Mouse (Mus musculus) ES-E14 (cell line): ENCODE measurements at regions not wholly inside any gene's neighbourhood (a gene's known extent, or its start where the extent isn't known, plus 50 kb on each side); places are given as distances from the start of the nearest gene placed in this dataset.

Experiments
- HCFC1 ChIP-seq: IDR thresholded peaks from 2 replicates; pipeline ENCODE4 v1.6.1; 2012; ENCODE audit warnings: low read length, inconsistent platforms, borderline replicate concordance; ENCODE audit not compliant: insufficient read depth
- MAFK ChIP-seq: IDR thresholded peaks from 2 replicates; pipeline ENCODE4 v1.6.1; 2014; ENCODE audit warnings: mild to moderate bottlenecking, low read depth, low read length, inconsistent platforms; ENCODE audit not compliant: insufficient read depth
- ZC3H11A ChIP-seq: IDR thresholded peaks from 2 replicates; pipeline ENCODE4 v1.6.1; 2012; ENCODE audit warnings: low read depth, mild to moderate bottlenecking, inconsistent platforms, low read length, borderline replicate concordance

- TF ChIP-seq HCFC1 (no peak), ZC3H11A (no peak), MAFK (no peak)
Measured at GRCm38 (mm10) chr9:112841473-112841872, 605.7 kb upstream of the Arpp21 start.
